Mouse (Mus musculus): Measurements from ENCODE around the gene AC124502.3.

DNA sequence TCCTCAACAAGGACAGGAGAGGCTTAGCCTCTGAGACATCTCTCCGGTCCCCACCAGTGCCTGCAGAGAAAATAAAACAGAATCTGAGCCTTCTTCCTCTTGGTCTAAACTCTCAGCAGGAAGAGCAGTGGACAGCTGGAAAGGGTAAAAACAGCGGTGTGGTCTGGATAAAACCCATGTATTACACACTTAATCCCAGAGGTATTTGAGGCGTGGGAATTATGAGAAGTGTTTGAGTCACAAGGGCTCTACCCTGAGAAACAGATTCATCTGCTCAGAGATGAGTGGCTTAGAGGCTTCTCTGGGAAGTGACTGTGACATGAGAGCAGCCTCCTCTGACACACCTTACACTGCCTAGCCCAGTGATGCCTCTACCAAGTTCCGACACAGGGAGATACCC, 21.1 kb upstream of the AC124502.3 start:
- TF ChIP-seq CTCF (IDR thresholded peaks at IDR 0.05; ENCODE audit: low read depth) (no peak), EP300 (IDR thresholded peaks at IDR 0.05; ENCODE audit: low read depth) (no peak)

Measured in liver, embryonic 14.5 days (tissue).